Comparison of ENCODE assay signal across 8 mouse cellular contexts in genomic region chr11:12037075-12037686, GRCm38 (mm10). TPM values are rescaled to one million over a fixed set of nuclear protein-coding genes. Genes with fewer than 3 reads are reported as not detected.
DNase-seq lines count a peak whose midpoint lies in the region; ATAC-seq and TF ChIP-seq lines count a peak whose summit lies in the region.

No protein-coding gene starts in this region.

- peak; percentile 61 to 87 for DNase-seq in adrenal gland, adult (ENCODE audit: inconsistent age in 2 of 2, low spot score in 1 of 2)
- DNase-seq in embryo, embryonic 9.5 days (ENCODE audit: extremely low spot score), result peak; percentile 82
- DNase-seq in heart, adult 9 months (ENCODE audit: low spot score in 2 of 2), result peak; percentile 59
- DNase-seq in kidney, adult 2 months, result peak; percentile 68
- DNase-seq in ovary, postnatal 10 days (ENCODE audit: low spot score), result peak; percentile 23
- DNase-seq in left cerebral cortex, postnatal 25 days (ENCODE audit: low spot score in 2 of 2), result no peak
- DNase-seq in thymus, postnatal 0 days (ENCODE audit: low spot score), result no peak

- WGBS in kidney, adult 2 months, result 1% methylated on average over 90 of the region's 93 CpGs
- WGBS in lung, embryonic 15.5 days, result under 1% methylated on average over 60 of the region's 93 CpGs

- H3K4me1 ChIP-seq in kidney, adult 2 months (ENCODE audit: control insufficient read depth, insufficient read depth, low read length), result 0 out of 2 replicates have a peak, but pooled peaks cover 3% of the 10 kb centered on the region
- peaks cover 14% of the 10 kb centered on the region; the same call in 1 of the 2 replicates for H3K4me1 ChIP-seq in lung, embryonic 15.5 days

- peak overlapping the region; percentile 53; the same call in 1 of the 2 replicates for H3K27ac ChIP-seq in kidney, adult 2 months (ENCODE audit: insufficient read depth, low read depth, low read length)
- peak overlapping the region; percentile 90 for H3K27ac ChIP-seq in lung, embryonic 15.5 days

- no peak for TF ChIP-seq POLR2A in kidney, adult 2 months (IDR thresholded peaks at IDR 0.05; ENCODE audit: low read depth, low read length)

- intact Hi-C loops in left cerebral cortex, postnatal 25 days (cut with DNase I), result no loop called here

- H3K4me3 ChIP-seq in kidney, adult 2 months (ENCODE audit: insufficient read depth, low read depth, low read length), result peak overlapping the region; percentile 85
- peak overlapping the region; percentile 64 for H3K4me3 ChIP-seq in lung, embryonic 15.5 days

- no peaks in the 10 kb centered on the region for H3K9me3 ChIP-seq in lung, embryonic 15.5 days

- H3K4me2 ChIP-seq in lung, embryonic 15.5 days, result peak overlapping the region; percentile 59

- H3K27me3 ChIP-seq in kidney, adult 2 months (replicated peaks; ENCODE audit: control insufficient read depth, insufficient read depth, low read length), result peaks cover 2% of the 10 kb centered on the region; the same call in 1 of the 2 replicates
- H3K27me3 ChIP-seq in lung, embryonic 15.5 days, result peaks cover 90% of the 10 kb centered on the region

- TF ChIP-seq CTCF in kidney, adult 2 months (conservative IDR thresholded peaks at IDR 0.05; ENCODE audit: insufficient read depth, insufficient read length, low read depth, low read length), result no peak

- H3K9ac ChIP-seq in lung, embryonic 15.5 days, result peak overlapping the region; percentile 87

- no peaks in the 10 kb centered on the region for H3K36me3 ChIP-seq in kidney, adult 2 months (ENCODE audit: control insufficient read depth, insufficient read depth, low read length)
- H3K36me3 ChIP-seq in lung, embryonic 15.5 days, result no peaks in the 10 kb centered on the region

- ATAC-seq in lung, embryonic 15.5 days (ENCODE audit: borderline replicate concordance, extremely low read depth, low FRiP score, low TSS enrichment), result peak; percentile 82

RNA-seq across cellular contexts. Expression of gene Grb10, which starts 1.3 kb away (rescaled TPM):
- 20.5 and 20.6 TPM in 2 replicates for polyA plus RNA-seq in kidney, adult 2 months (2012; rRNA removed)
- 600 and 609 TPM in 2 replicates for polyA plus RNA-seq in lung, embryonic 15.5 days (2015; fragmentation: Nextera tagmentation; extraction: Ambion mirVana)
- total RNA-seq in left cerebral cortex, postnatal 25 days (2021), result 10 to 100 TPM; 29.5 to 43.0 TPM
- 14.5 and 17.5 TPM in 2 replicates for polyA plus RNA-seq in thymus, postnatal 0 days (2015; fragmentation: Nextera tagmentation; extraction: Ambion mirVana)

Comparison
In these comparisons a context has a peak if more than half of its experiments do, and no peak if none do; other contexts are left out.
1. DNase-seq: peak in adrenal gland, adult (2 of 2), embryo, embryonic 9.5 days (single experiment), heart, adult 9 months (2 of 2), kidney, adult 2 months (single experiment) and ovary, postnatal 10 days (single experiment); none in left cerebral cortex, postnatal 25 days (0 of 2) and thymus, postnatal 0 days (single experiment).
2. RNA of gene Grb10, which starts 1.3 kb away (polyA plus RNA-seq): 600 to 609 TPM in lung, embryonic 15.5 days; 20.5 to 20.6 TPM in kidney, adult 2 months and 14.5 to 17.5 TPM in thymus, postnatal 0 days; every median in the first group is over 10 times any median in the second.